Mouse (Mus musculus): Measurements from ENCODE around the gene Gsn.

DNA sequence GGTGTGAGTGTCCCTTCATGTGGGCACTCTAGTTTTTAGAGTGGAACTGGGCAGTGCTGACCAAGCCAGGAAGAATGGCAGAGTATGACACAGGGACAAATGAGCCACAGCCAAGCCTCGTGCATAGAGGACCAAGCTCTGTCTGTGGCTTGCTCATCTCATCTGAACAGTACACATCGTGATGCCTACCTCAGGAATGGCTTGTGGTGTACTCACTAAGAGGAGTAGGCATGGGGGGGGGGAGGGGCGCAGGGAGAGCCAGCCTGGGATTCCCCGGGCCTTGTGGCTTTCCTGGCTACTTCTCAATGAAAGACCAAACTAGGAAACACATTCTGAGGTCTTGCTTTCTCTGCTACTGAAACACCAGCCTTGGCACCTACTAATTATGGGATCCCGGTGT is 1.2 kb upstream of the Gsn start:
- TF ChIP-seq CTCF (IDR thresholded peaks at IDR 0.05) (no peak), EP300 (IDR thresholded peaks at IDR 0.05) (no peak)

Measured in lung, postnatal 0 days (tissue).